Mouse (Mus musculus) erythroblast, embryonic 14.5 days (primary cell): Measurements from ENCODE around the gene Gm11111. TPM values are rescaled to one million over a fixed set of nuclear protein-coding genes. Genes with fewer than 3 reads are reported as not detected.

Experiments used
- H3K27me3 ChIP-seq: 2 replicates; pipeline ENCODE4 v1.6.1; 2012; ENCODE audit warnings: inconsistent platforms; ENCODE audit not compliant: control insufficient read depth
- H3K36me3 ChIP-seq: 2 replicates; pipeline ENCODE4 v1.6.1; 2012; ENCODE audit warnings: mild to moderate bottlenecking, inconsistent platforms; ENCODE audit not compliant: control insufficient read depth
- H3K4me1 ChIP-seq: 2 replicates; pipeline ENCODE4 v1.6.1; 2012; ENCODE audit warnings: inconsistent platforms; ENCODE audit not compliant: control insufficient read depth
- H3K4me3 ChIP-seq: replicated peaks from 2 replicates; pipeline ENCODE3; 2012; ENCODE audit warnings: moderate library complexity, mild to moderate bottlenecking, inconsistent platforms
- H3K9me3 ChIP-seq: 2 replicates; pipeline ENCODE4 v1.6.1; 2012; ENCODE audit warnings: low read length, inconsistent platforms, mixed read lengths; ENCODE audit not compliant: control insufficient read depth
- GATA1 ChIP-seq: IDR thresholded peaks from 2 replicates; pipeline ENCODE4 v1.6.1; 2012; ENCODE audit warnings: low read length, inconsistent platforms, mixed read lengths
- TAL1 ChIP-seq: IDR thresholded peaks from 3 replicates; pipeline ENCODE4 v1.6.1; 2012; ENCODE audit warnings: low read length, inconsistent platforms, mixed read lengths
- polyA plus RNA-seq: library from polyadenylated mRNA; stranded (reverse); fragments of >175 nt; gene quantifications from 2 replicates; pipeline ENCODE4 v1.2.3, GENCODE M21; 2012

The Gm11111 gene
- polyA plus RNA-seq: not detected in 2 replicates

DNA sequence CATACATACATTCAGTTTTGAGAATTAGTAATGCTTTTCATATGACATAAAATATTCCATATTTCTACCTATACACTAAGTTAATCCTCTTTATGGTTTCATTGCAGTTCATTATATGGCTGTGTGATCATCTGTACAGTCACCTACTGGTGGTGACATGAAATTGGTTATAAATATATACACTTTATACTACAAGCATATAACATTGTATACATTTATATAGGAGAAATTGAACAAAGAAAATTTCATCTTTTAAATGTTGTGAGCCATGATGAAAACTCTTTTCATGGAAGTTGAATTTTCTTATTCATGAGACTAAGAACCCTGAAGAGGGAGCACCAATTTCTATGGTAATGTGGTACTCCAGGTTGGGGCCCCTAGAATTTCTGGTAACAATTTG is at the start of gene Gm11111:
Gene Gm11111 (plus strand): TSS at position 301 of the 400 bp plus-strand sequence.
- TF ChIP-seq GATA1: no peak
- no peak for TF ChIP-seq TAL1
- H3K36me3 ChIP-seq: no peaks in the 10 kb centered on the region
- H3K27me3 ChIP-seq: no peaks in the 10 kb centered on the region

DNA sequence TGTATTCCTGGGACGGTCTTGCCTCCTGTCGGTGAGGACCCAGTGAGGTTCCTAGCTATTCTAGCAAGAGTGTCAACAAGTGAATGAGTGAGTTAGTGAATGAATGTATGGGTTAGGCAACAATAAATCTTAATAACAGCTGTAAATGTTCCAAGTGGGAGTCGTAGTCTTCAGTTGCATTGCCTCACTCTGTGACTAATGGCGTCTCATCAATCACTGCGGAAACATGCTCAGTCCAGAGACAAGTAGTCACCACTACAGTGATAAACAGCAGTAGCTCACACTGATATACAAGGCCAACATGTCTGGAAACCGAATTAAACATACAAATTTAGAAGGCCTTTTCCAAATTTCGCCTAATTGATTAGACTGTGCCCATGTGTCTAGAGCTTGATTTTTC is 36.3 kb upstream of the Gm11111 start:
- no peak overlapping the region for H3K4me3 ChIP-seq
- H3K36me3 ChIP-seq: no peaks in the 10 kb centered on the region
- peaks cover 8% of the 10 kb centered on the region; the same call in 1 of the 2 replicates for H3K9me3 ChIP-seq
- H3K27me3 ChIP-seq: no peaks in the 10 kb centered on the region
- TF ChIP-seq GATA1: no peak
- no peak for TF ChIP-seq TAL1
- H3K4me1 ChIP-seq: no peaks in the 10 kb centered on the region

More for the DNA sequence above, at the start of gene Gm11111:
- H3K4me1 ChIP-seq: no peaks in the 10 kb centered on the region
- peaks cover 2% of the 10 kb centered on the region; the same call in 1 of the 2 replicates for H3K9me3 ChIP-seq
- H3K4me3 ChIP-seq: no peak within 1 kb of the TSS

DNA sequence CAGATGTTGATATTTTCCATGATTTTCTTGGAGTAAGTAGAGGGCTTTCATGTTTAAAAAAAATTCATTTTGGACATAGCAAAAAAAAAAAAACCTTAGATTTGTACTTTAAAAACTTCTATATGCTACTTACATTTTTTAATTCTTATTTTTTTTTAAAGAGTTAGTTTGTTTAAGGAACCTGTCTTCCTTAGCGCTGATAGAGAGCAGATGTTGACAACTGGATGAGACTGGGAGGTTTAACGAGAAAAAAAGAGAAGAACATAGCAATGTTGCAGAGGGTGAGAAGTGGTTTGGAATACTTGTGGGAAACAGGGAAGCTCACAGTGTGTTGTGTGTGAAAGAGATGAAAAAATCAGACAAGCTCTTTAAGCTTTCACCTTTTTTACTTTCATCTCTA is 32.4 kb upstream of the Gm11111 start:
- H3K27me3 ChIP-seq: no peaks in the 10 kb centered on the region
- no peak overlapping the region for H3K4me3 ChIP-seq
- H3K9me3 ChIP-seq: peaks cover 17% of the 10 kb centered on the region
- no peaks in the 10 kb centered on the region for H3K36me3 ChIP-seq
- no peaks in the 10 kb centered on the region for H3K4me1 ChIP-seq
- TF ChIP-seq GATA1: no peak
- TF ChIP-seq TAL1: no peak

DNA sequence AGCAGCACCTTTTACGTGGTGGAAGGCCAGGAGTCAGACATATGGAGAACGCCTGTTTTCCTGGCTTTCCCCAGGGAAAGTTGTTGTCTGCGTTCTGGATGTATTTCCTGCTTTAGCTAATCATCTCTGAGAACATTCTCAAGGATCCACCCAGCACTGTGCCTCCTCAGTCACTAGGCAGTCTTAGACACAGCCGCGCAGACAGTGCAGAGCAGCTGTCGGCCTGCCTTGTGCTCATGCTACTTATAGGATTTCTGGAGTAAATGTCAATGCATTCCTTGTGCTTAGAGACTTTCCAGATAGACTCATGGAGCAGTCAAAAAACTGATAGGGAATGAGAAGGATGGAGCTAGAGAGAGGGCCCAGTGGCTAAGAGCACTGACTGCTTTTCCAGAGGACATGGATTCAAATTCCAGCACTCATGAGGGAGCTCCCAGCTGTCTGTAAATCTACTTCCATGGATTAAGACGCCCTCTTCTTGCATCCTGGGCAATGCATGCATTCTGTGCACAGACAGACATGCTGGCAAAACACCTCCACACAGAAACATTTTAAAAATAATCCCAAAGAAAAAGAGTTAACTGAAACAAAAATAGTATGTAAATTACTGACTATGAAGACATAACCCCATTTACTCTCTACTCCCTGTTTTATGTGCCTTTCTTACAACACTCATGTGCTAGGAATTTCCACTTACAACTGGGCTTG is 30.1 kb upstream of the Gm11111 start:
- no peak overlapping the region for H3K4me3 ChIP-seq
- no peaks in the 10 kb centered on the region for H3K4me1 ChIP-seq
- H3K27me3 ChIP-seq: no peaks in the 10 kb centered on the region
- TF ChIP-seq TAL1 (no peak), GATA1 (no peak)
- peaks cover 11% of the 10 kb centered on the region for H3K9me3 ChIP-seq
- no peaks in the 10 kb centered on the region for H3K36me3 ChIP-seq

DNA sequence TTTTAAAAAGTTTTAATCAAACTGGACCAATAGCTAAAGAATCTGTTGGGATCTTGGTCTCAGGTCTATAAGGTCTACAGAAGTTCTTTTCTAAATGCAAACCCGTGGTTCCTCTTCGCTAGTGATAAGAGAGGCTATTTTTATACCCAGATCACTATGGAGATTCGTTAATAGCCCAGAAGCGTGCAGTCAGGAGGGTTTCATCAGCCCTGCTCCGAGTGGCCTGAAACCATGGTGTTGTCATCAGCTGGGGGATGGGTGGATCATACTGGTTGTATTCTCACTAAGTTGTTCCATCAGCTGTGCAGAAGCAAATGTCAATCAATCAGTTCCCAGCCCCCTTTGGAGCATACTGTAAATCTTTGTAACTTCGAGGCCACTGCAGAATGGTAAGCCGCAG is 29.4 kb upstream of the Gm11111 start:
- Histone ChIP-seq H3K4me3 (no peak overlapping the region), H3K36me3 (no peaks in the 10 kb centered on the region), H3K4me1 (no peaks in the 10 kb centered on the region), H3K27me3 (no peaks in the 10 kb centered on the region), H3K9me3 (peaks cover 9% of the 10 kb centered on the region)
- TF ChIP-seq GATA1 (no peak), TAL1 (no peak)

DNA sequence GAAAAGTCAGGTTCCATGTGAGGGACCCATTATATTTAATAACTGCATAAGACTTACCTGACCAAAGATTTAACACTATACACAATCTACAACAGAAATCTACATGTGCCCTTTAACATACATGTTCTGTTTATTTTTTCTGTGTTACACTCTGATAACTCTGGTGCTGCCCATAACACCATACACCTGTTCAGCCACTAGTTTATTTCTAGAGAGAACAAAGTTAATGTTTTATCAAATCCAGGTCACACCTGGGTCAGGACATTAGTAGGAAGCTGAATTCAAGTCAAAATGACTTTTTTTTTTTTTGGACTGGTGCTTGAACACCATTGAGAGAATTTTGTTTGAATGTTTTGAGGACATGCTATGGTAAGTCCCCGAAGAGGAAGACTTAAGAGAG is 28.7 kb upstream of the Gm11111 start:
- H3K9me3 ChIP-seq: peaks cover 9% of the 10 kb centered on the region
- no peaks in the 10 kb centered on the region for H3K27me3 ChIP-seq
- no peaks in the 10 kb centered on the region for H3K4me1 ChIP-seq
- no peak overlapping the region for H3K4me3 ChIP-seq
- H3K36me3 ChIP-seq: no peaks in the 10 kb centered on the region
- TF ChIP-seq GATA1 (no peak), TAL1 (no peak)

DNA sequence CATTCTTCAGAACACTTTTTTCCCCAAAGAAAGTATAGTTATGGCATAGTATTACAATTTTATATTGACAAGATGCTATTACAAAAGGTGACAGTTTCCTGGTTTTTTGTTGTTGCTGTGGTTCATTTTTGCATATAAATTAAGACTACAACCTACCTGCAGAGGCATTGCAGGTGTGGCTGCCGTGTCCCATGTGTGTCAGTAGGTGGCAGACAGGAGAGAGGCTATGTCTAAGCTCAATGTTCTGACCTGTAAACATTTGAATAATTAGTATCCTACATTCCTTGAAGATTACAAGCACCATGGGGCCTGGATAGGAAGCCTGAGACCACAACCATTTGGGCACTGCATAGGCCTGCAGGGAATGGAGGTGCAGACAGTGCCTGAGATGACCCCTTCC is 11.2 kb upstream of the Gm11111 start:
- H3K4me3 ChIP-seq: no peak overlapping the region
- no peaks in the 10 kb centered on the region for H3K36me3 ChIP-seq
- peaks cover 5% of the 10 kb centered on the region for H3K9me3 ChIP-seq
- no peaks in the 10 kb centered on the region for H3K27me3 ChIP-seq
- no peaks in the 10 kb centered on the region for H3K4me1 ChIP-seq
- TF ChIP-seq GATA1 (no peak), TAL1 (no peak)

DNA sequence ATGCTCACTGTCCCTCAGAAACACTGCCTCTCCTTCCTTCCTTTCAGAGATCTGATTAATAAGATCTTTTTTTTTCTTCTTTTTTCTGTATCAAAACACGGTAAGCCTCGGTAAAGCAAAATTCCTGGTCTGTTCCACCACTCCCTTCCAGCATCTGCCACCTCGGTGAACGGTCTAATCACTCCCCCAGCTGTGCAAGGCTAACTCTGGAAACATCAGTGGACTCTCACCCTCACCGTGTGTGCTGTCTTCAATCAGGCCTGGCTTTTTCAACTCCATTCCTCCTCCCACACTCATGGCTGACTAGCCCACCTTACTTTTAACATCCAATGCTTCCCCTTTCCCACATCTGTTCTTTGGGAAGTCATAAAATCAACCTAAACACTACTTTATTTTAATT is 2.2 kb upstream of the Gm11111 start:
- Histone ChIP-seq H3K9me3 (peaks cover 4% of the 10 kb centered on the region), H3K36me3 (no peaks in the 10 kb centered on the region), H3K4me3 (no peak overlapping the region), H3K4me1 (no peaks in the 10 kb centered on the region), H3K27me3 (no peaks in the 10 kb centered on the region)
- TF ChIP-seq GATA1 (no peak), TAL1 (no peak)

DNA sequence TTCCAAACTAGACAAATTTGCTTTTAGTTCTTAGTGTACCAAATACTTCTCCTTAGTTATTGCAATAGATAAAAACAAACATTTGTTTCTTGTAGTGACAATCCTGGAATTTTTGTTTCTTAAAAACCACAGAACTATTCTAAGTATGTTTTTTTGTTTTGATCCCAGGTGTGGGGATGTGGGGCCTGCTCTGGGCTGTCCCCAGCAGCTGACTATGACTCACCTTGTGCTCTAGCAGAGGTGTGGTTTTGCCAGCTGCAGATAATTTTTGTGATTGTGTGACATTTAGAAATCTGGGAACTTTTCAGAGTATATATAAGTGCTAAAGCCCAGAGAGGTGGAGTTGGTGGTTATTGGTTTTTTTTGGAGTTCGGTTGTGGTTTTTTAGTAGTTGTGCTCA is 1.6 kb upstream of the Gm11111 start:
- no peaks in the 10 kb centered on the region for H3K36me3 ChIP-seq
- no peaks in the 10 kb centered on the region for H3K4me1 ChIP-seq
- TF ChIP-seq TAL1 (no peak), GATA1 (no peak)

More for the DNA sequence above, 1.6 kb upstream of the Gm11111 start:
- Histone ChIP-seq H3K4me3 (no peak overlapping the region), H3K9me3 (peaks cover 2% of the 10 kb centered on the region; the same call in 1 of the 2 replicates), H3K27me3 (no peaks in the 10 kb centered on the region)
